Mouse (Mus musculus) B cell, adult (primary cell): ENCODE data around the gene Gm13043. TPM values are rescaled to one million over a fixed set of nuclear protein-coding genes. Genes with fewer than 3 reads are reported as not detected.

Experiments used
- total RNA-seq: library from RNA; stranded (reverse); gene quantifications from 4 replicates; pipeline ENCODE4 v1.2.4, GENCODE M21; 2023; ENCODE audit not compliant: inconsistent age

The Gm13043 gene
- not detected in 4 replicates for total RNA-seq

DNA sequence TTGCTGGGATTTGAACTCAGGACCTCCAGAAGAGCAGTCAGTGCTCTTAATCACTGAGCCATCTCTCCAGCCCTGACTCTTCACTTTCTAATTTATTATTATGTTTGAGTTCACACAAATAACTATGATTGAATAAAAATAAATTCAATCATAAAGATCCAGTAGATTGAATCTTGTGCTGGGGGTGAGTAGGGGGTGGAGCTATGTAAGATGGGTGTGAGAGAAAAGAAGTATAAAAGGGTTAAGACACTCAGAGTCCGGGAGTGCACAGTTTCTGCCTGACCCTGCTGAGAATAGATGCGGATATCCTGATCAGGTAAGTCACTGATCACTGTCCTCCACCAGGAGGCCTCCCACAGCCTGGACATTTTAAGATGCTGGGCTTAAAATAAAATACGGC is at the start of gene Gm13043:
Gene Gm13043 (plus strand): TSS at position 301 of the 400 bp plus-strand sequence.

DNA sequence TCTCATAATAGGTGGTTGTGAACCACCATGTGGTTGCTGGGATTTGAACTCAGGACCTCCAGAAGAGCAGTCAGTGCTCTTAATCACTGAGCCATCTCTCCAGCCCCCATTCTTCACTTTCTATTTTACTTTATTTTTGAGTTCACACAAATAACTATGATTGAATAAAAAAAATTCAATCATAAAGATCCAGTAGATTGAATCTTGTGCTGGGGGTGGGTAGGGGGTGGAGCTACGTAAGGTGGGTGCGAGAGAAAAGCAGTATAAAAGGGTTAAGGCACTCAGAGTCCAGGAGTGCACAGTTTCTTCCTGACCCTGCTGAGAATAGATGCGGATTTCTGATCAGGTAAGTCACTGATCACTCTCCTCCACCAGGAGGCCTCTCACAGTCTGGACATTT is 24.5 kb downstream of the Gm13043 start, which contains the start of gene Gm13040:
Gene Gm13040 (plus strand): TSS at position 301 of the 400 bp plus-strand sequence.

DNA sequence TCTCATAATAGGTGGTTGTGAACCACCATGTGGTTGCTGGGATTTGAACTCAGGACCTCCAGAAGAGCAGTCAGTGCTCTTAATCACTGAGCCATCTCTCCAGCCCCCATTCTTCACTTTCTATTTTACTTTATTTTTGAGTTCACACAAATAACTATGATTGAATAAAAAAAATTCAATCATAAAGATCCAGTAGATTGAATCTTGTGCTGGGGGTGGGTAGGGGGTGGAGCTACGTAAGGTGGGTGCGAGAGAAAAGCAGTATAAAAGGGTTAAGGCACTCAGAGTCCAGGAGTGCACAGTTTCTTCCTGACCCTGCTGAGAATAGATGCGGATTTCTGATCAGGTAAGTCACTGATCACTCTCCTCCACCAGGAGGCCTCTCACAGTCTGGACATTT is 40.3 kb downstream of the Gm13043 start, which contains the start of the genes BC080695 and Gm13057:
Gene BC080695 (plus strand): TSS at position 301 of the 400 bp plus-strand sequence.
Gene Gm13057 (plus strand): TSS at position 310 of the 400 bp plus-strand sequence.

Other genes starting within 250 kb of the Gm13043 start
- not detected in 4 replicates for gene Pdpn, start 211.8 kb upstream of the Gm13043 start, total RNA-seq
- not detected in 4 replicates for gene Lrrc38, start 161.6 kb upstream of the Gm13043 start, total RNA-seq
- not detected in 4 replicates for gene Pramel1, start 116.9 kb upstream of the Gm13043 start, total RNA-seq
- gene Pramef8, start 98.9 kb upstream of the Gm13043 start, total RNA-seq: 58.5 to 72.0 TPM (median 67.7 TPM) in 4 replicates
- not detected in 4 replicates for gene Oog4, start 61.0 kb upstream of the Gm13043 start, total RNA-seq
- not detected in 4 replicates for gene Gm13040, start 24.6 kb downstream of the Gm13043 start, total RNA-seq
- not detected in 4 replicates for gene BC080695, start 40.4 kb downstream of the Gm13043 start, total RNA-seq
- gene Gm13057, start 40.4 kb downstream of the Gm13043 start, total RNA-seq: not detected in 4 replicates
- not detected in 4 replicates for gene Gm13083, start 103.7 kb downstream of the Gm13043 start, total RNA-seq
- not detected in 4 replicates for gene Gm13088, start 145.9 kb downstream of the Gm13043 start, total RNA-seq
- not detected in 4 replicates for gene Gm13089, start 191.4 kb downstream of the Gm13043 start, total RNA-seq
- gene Gm13078, start 208.1 kb downstream of the Gm13043 start, total RNA-seq: not detected in 4 replicates